Mouse (Mus musculus): ENCODE results near the gene Egfr. TPM values are rescaled to one million over a fixed set of nuclear protein-coding genes. Genes with fewer than 3 reads are reported as not detected.

The Egfr gene
- polyA plus RNA-seq, 1 experiment from 2014 or later: 8.3 TPM

GRCm38 (mm10) chr11:16797456-16797855, 45.5 kb downstream of the Egfr start:
- Histone ChIP-seq H3K4me3 (ENCODE audit: low read depth, low read length) (no peak overlapping the region), H3K4me1 (ENCODE audit: control insufficient read depth, insufficient read depth, low read length) (no peaks in the 10 kb centered on the region), H3K9me3 (replicated peaks; ENCODE audit: control insufficient read depth, low read length, poor library complexity, severe bottlenecking) (no peaks in the 10 kb centered on the region), H3K4me2 (ENCODE audit: low read length) (no peak overlapping the region), H3K36me3 (ENCODE audit: control insufficient read depth, insufficient read depth, low read length) (no peaks in the 10 kb centered on the region), H3K9ac (ENCODE audit: low read depth, low read length) (no peak overlapping the region), H3K27me3 (ENCODE audit: control insufficient read depth, insufficient read depth, low read depth, low read length) (no peaks in the 10 kb centered on the region), H3K27ac (ENCODE audit: low read length) (no peak overlapping the region)
- ATAC-seq: no peak
- WGBS: 81% methylated on average over 3 of the region's 3 CpGs

- Histone ChIP-seq H3K4me2 (ENCODE audit: low read length) (no peak overlapping the region), H3K4me1 (ENCODE audit: control insufficient read depth, insufficient read depth, low read length) (no peaks in the 10 kb centered on the region), H3K36me3 (ENCODE audit: control insufficient read depth, insufficient read depth, low read length) (no peaks in the 10 kb centered on the region), H3K27ac (ENCODE audit: low read length) (no peak overlapping the region), H3K9me3 (replicated peaks; ENCODE audit: control insufficient read depth, low read length, poor library complexity, severe bottlenecking) (no peaks in the 10 kb centered on the region), H3K9ac (ENCODE audit: low read depth, low read length) (no peak overlapping the region), H3K4me3 (ENCODE audit: low read depth, low read length) (no peak overlapping the region), H3K27me3 (ENCODE audit: control insufficient read depth, insufficient read depth, low read depth, low read length) (no peaks in the 10 kb centered on the region)
- ATAC-seq: no peak
Observed at GRCm38 (mm10) chr11:16798136-16798535, 46.1 kb downstream of the Egfr start.

GRCm38 (mm10) chr11:16800507-16800906, 48.5 kb downstream of the Egfr start:
- no peaks in the 10 kb centered on the region for H3K36me3 ChIP-seq (ENCODE audit: control insufficient read depth, insufficient read depth, low read length)
- no peak overlapping the region for H3K4me2 ChIP-seq (ENCODE audit: low read length)
- H3K4me1 ChIP-seq (ENCODE audit: control insufficient read depth, insufficient read depth, low read length): no peaks in the 10 kb centered on the region
- no peak overlapping the region for H3K9ac ChIP-seq (ENCODE audit: low read depth, low read length)
- no peaks in the 10 kb centered on the region for H3K27me3 ChIP-seq (ENCODE audit: control insufficient read depth, insufficient read depth, low read depth, low read length)
- no peak overlapping the region for H3K27ac ChIP-seq (ENCODE audit: low read length)
- no peak for ATAC-seq
- no peaks in the 10 kb centered on the region for H3K9me3 ChIP-seq (replicated peaks; ENCODE audit: control insufficient read depth, low read length, poor library complexity, severe bottlenecking)
- no peak overlapping the region for H3K4me3 ChIP-seq (ENCODE audit: low read depth, low read length)
- WGBS: 86% methylated on average over 6 of the region's 6 CpGs

GRCm38 (mm10) chr11:16802668-16803067, 50.7 kb downstream of the Egfr start:
- ATAC-seq: no peak
- no peak overlapping the region for H3K27ac ChIP-seq (ENCODE audit: low read length)
- H3K27me3 ChIP-seq (ENCODE audit: control insufficient read depth, insufficient read depth, low read depth, low read length): no peaks in the 10 kb centered on the region
- no peaks in the 10 kb centered on the region for H3K4me1 ChIP-seq (ENCODE audit: control insufficient read depth, insufficient read depth, low read length)
- no peaks in the 10 kb centered on the region for H3K9me3 ChIP-seq (replicated peaks; ENCODE audit: control insufficient read depth, low read length, poor library complexity, severe bottlenecking)
- no peak overlapping the region for H3K4me2 ChIP-seq (ENCODE audit: low read length)
- no peak overlapping the region for H3K4me3 ChIP-seq (ENCODE audit: low read depth, low read length)
- H3K9ac ChIP-seq (ENCODE audit: low read depth, low read length): no peak overlapping the region
- H3K36me3 ChIP-seq (ENCODE audit: control insufficient read depth, insufficient read depth, low read length): no peaks in the 10 kb centered on the region
- 59% methylated on average over 1 of the region's 1 CpGs for WGBS

- Histone ChIP-seq H3K4me3 (ENCODE audit: low read depth, low read length) (no peak overlapping the region), H3K27ac (ENCODE audit: low read length) (no peak overlapping the region), H3K36me3 (ENCODE audit: control insufficient read depth, insufficient read depth, low read length) (no peaks in the 10 kb centered on the region), H3K9me3 (replicated peaks; ENCODE audit: control insufficient read depth, low read length, poor library complexity, severe bottlenecking) (no peaks in the 10 kb centered on the region), H3K9ac (ENCODE audit: low read depth, low read length) (no peak overlapping the region), H3K4me1 (ENCODE audit: control insufficient read depth, insufficient read depth, low read length) (no peaks in the 10 kb centered on the region), H3K4me2 (ENCODE audit: low read length) (no peak overlapping the region), H3K27me3 (ENCODE audit: control insufficient read depth, insufficient read depth, low read depth, low read length) (no peaks in the 10 kb centered on the region)
- 98% methylated on average over 2 of the region's 2 CpGs for WGBS
- no peak for ATAC-seq
Observed at GRCm38 (mm10) chr11:16804016-16804415, 52.0 kb downstream of the Egfr start.

- Histone ChIP-seq H3K9ac (ENCODE audit: low read depth, low read length) (no peak overlapping the region), H3K27ac (ENCODE audit: low read length) (no peak overlapping the region), H3K4me1 (ENCODE audit: control insufficient read depth, insufficient read depth, low read length) (no peaks in the 10 kb centered on the region), H3K27me3 (ENCODE audit: control insufficient read depth, insufficient read depth, low read depth, low read length) (no peaks in the 10 kb centered on the region), H3K36me3 (ENCODE audit: control insufficient read depth, insufficient read depth, low read length) (no peaks in the 10 kb centered on the region), H3K4me3 (ENCODE audit: low read depth, low read length) (no peak overlapping the region), H3K4me2 (ENCODE audit: low read length) (no peak overlapping the region), H3K9me3 (replicated peaks; ENCODE audit: control insufficient read depth, low read length, poor library complexity, severe bottlenecking) (no peaks in the 10 kb centered on the region)
- ATAC-seq: no peak
- WGBS: 96% methylated on average over 4 of the region's 4 CpGs
Observed at GRCm38 (mm10) chr11:16805886-16806285, 53.9 kb downstream of the Egfr start.

GRCm38 (mm10) chr11:16809161-16809967, 57.4 kb downstream of the Egfr start:
- H3K27ac ChIP-seq (ENCODE audit: low read length): no peak overlapping the region
- no peak overlapping the region for H3K4me3 ChIP-seq (ENCODE audit: low read depth, low read length)
- WGBS: 82% methylated on average over 9 of the region's 9 CpGs
- ATAC-seq: no peak
- H3K4me2 ChIP-seq (ENCODE audit: low read length): no peak overlapping the region
- no peaks in the 10 kb centered on the region for H3K9me3 ChIP-seq (replicated peaks; ENCODE audit: control insufficient read depth, low read length, poor library complexity, severe bottlenecking)
- H3K9ac ChIP-seq (ENCODE audit: low read depth, low read length): no peak overlapping the region
- H3K4me1 ChIP-seq (ENCODE audit: control insufficient read depth, insufficient read depth, low read length): no peaks in the 10 kb centered on the region
- no peaks in the 10 kb centered on the region for H3K27me3 ChIP-seq (ENCODE audit: control insufficient read depth, insufficient read depth, low read depth, low read length)
- H3K36me3 ChIP-seq (ENCODE audit: control insufficient read depth, insufficient read depth, low read length): no peaks in the 10 kb centered on the region

GRCm38 (mm10) chr11:16810086-16810485, 58.1 kb downstream of the Egfr start:
- WGBS: 90% methylated on average over 3 of the region's 3 CpGs
- no peak for ATAC-seq

GRCm38 (mm10) chr11:16813298-16813697, 61.3 kb downstream of the Egfr start:
- H3K27ac ChIP-seq (ENCODE audit: low read length): no peak overlapping the region
- H3K4me1 ChIP-seq (ENCODE audit: control insufficient read depth, insufficient read depth, low read length): no peaks in the 10 kb centered on the region
- no peaks in the 10 kb centered on the region for H3K36me3 ChIP-seq (ENCODE audit: control insufficient read depth, insufficient read depth, low read length)
- no peaks in the 10 kb centered on the region for H3K27me3 ChIP-seq (ENCODE audit: control insufficient read depth, insufficient read depth, low read depth, low read length)
- no peak overlapping the region for H3K9ac ChIP-seq (ENCODE audit: low read depth, low read length)
- H3K9me3 ChIP-seq (replicated peaks; ENCODE audit: control insufficient read depth, low read length, poor library complexity, severe bottlenecking): no peaks in the 10 kb centered on the region
- no peak overlapping the region for H3K4me3 ChIP-seq (ENCODE audit: low read depth, low read length)
- H3K4me2 ChIP-seq (ENCODE audit: low read length): no peak overlapping the region
- no peak for ATAC-seq

More at GRCm38 (mm10) chr11:16810086-16810485, 58.1 kb downstream of the Egfr start:
- no peak overlapping the region for H3K4me3 ChIP-seq (ENCODE audit: low read depth, low read length)
- H3K4me1 ChIP-seq (ENCODE audit: control insufficient read depth, insufficient read depth, low read length): no peaks in the 10 kb centered on the region
- H3K36me3 ChIP-seq (ENCODE audit: control insufficient read depth, insufficient read depth, low read length): no peaks in the 10 kb centered on the region
- H3K27ac ChIP-seq (ENCODE audit: low read length): no peak overlapping the region
- no peak overlapping the region for H3K9ac ChIP-seq (ENCODE audit: low read depth, low read length)
- H3K27me3 ChIP-seq (ENCODE audit: control insufficient read depth, insufficient read depth, low read depth, low read length): no peaks in the 10 kb centered on the region
- no peaks in the 10 kb centered on the region for H3K9me3 ChIP-seq (replicated peaks; ENCODE audit: control insufficient read depth, low read length, poor library complexity, severe bottlenecking)
- no peak overlapping the region for H3K4me2 ChIP-seq (ENCODE audit: low read length)
